Mouse (Mus musculus): ENCODE measurements around the gene Olfr876.

Gene Olfr876

DNA sequence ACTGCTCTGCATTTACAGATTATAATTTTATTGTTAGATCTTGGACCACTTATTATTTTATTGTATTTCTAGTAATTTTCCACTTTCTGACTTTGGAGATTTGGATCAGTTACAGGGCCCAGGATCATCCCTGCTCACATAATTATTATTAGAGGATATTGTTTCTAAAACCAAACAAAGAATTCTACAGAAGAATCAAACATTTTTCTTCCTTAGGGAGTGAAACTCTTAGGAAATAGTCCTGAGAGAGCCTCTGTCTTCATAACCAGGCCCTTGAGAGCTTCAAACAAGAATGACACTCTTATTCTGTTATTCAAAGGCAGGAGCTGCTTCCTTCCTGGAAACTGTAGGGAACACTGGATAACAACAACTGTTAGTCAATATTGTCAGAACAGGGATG is at the start of gene Olfr876:
TSS of gene Olfr876 (plus strand) at position 301 of the 400 bp plus-strand sequence.
- no peak for DNase-seq (ENCODE audit: extremely low read depth, low read depth, low spot score)

DNA sequence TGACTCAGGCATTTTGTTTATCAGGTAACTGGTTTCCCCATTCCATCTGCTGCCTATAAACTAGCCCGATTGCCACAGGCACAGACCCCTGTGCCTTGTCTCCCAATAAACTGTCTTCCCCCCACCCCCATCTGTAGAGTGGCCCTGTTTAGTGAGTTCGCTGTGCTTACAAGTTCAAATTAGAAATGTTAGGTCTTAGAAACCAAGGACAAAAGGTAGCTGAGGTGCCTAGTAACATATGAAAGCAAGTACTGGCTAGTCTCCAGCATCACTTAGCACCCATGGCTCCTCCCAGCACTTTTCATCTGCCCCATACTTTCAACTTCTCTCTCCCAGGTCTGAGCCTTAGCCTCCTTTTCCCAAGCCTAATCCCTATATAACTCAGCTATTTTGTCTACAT is 41.1 kb upstream of the Olfr876 start:
- DNase-seq (ENCODE audit: extremely low read depth, low read depth, low spot score): no peak

DNA sequence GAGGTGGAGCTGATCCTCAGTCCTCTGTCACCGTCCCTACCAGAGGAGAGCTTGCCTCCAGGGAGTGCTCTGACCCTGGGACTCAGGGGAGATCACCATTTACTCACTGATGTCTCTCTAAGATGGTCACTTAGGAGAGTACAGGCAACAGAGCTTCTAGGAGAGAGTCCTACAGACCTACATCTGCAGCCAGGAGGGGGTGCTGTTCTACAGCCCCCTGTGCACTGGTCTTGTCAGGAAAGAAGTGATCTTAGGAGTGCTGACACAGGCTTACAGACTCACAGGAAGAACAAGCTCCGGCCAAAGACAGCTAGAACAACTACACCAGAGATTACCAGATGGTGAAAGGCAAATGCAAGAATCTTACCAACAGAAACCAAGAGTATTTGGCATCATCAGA is 40.3 kb upstream of the Olfr876 start:
- DNase-seq (ENCODE audit: extremely low read depth, low read depth, low spot score): no peak

- DNase-seq (ENCODE audit: extremely low read depth, low read depth, low spot score): no peak
Observed at GRCm38 (mm10) chr9:37770661-37771060, 32.2 kb upstream of the Olfr876 start.

- DNase-seq (ENCODE audit: extremely low read depth, low read depth, low spot score): no peak
Observed at GRCm38 (mm10) chr9:37771759-37772158, 31.1 kb upstream of the Olfr876 start, which contains the start of gene Olfr875. TSS of gene Olfr875 (plus strand) at chr9:37771857.

GRCm38 (mm10) chr9:37782766-37783260 is 20.0 kb upstream of the Olfr876 start:
- DNase-seq (ENCODE audit: extremely low read depth, low read depth, low spot score): peak; percentile 21

DNA sequence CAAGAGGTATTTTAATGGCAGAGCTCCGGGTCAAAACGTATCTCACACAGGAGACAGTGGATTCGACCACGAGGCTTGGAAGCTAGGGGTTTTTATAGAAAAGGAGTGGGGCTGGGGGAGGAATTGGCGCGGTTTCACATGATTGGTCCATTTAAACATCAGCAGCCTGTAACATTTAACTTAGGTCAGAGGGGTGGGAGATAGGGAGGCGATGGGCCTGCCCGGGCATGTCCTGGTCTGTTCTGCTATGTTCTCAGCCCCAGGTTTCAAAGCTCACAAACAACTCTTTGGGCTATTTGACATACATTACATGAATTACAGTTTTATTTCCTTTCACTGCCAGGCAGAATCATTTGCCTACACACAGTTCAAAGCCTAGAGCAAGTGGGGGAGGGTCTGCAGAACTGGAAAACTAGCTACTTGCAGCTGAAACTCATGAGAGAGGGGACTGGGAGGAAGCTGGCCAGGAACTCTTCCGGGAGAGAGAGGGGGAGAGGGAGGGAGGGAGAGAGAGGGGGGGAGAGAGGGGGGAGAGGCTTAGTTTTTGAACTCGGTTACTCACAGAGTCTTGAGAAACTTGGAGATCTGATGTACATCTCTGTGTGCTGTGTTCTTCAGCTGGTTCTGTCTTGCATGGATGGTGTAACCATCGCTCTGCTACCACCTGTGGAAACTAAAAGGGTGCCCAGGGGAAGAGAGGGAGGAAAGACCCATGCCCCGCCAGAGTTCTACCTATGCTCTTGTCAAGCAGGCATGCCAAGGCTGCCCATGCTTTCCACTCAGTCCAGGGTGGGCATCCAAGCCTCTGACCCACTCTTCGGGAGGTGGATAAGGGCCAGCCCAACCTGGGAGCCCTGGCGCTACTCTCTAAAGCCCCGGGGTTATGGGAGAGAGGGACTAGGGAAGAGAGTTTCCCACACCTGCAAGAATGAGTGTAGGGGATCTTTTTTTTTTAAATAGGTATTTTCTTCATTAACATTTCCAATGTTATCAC is 19.1 kb upstream of the Olfr876 start:
- peak; percentile 59 for DNase-seq (ENCODE audit: extremely low read depth, low read depth, low spot score)

DNA sequence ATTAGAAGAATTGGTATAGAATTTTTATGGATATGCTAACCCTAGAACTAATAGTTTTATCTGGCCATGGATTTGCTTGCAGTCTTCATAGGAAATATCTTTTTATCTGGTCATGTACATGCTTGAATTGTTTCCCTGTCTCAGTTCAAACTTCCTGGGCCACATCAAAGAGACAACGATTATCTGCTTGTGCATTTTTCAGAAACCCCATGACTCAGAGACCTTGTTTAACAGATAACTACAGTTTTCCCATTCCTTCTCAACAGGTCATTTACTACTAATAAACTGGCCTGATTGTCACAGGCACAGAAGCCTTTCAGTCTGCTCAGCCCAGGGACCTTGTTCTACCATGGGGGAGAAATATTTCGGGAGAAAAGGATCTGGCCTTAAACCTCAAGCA is 16.4 kb upstream of the Olfr876 start:
- no peak for DNase-seq (ENCODE audit: extremely low read depth, low read depth, low spot score)

- no peak for DNase-seq (ENCODE audit: extremely low read depth, low read depth, low spot score)
Observed at GRCm38 (mm10) chr9:37802055-37802454, 776 bp upstream of the Olfr876 start.

DNA sequence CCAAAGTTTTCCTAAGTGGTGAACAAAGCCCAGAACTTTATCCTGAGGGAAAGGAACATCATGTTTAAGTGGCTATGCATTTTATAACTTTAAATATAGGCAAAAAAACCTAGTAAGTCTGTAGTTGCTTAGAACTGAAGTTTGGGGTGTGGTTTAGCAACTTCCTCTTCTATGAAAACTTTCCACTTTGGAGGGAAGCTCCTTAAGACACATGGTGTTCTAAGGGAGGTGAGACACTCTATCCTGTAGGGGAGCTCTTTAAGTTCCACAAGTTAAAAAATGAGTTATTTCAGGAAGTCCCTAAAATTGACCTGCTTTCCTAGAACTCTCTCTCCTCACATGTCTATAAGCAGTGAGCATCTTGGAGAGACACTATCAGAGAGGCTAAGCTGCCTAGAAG is 4.4 kb downstream of the Olfr876 start:
- no peak for DNase-seq (ENCODE audit: extremely low read depth, low read depth, low spot score)

- no peak for DNase-seq (ENCODE audit: extremely low read depth, low read depth, low spot score)
Observed at GRCm38 (mm10) chr9:37808456-37808855, 5.6 kb downstream of the Olfr876 start.

- no peak for DNase-seq (ENCODE audit: extremely low read depth, low read depth, low spot score)
Observed at GRCm38 (mm10) chr9:37808976-37809375, 6.1 kb downstream of the Olfr876 start.

DNA sequence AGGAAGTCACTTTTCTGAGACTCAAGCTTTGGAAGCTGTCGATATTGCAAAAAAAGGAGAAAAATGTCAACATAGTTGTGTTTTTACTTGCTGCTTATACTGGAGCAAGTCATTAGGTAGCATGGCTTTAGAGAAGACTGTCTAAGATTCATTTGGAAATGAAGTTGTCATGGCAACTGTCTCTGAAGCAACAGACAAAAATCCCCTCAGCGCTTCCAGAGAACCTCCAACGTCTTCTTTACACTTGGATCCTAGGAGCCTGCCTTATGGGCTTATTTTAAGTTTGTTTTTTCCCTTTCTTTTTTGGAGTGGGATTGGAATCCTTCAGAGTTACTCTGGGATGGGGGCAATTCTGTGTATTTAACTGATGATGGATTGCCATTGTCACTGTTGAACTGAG is 11.9 kb downstream of the Olfr876 start:
- DNase-seq (ENCODE audit: extremely low read depth, low read depth, low spot score): no peak

GRCm38 (mm10) chr9:37829881-37830280 is 27.1 kb downstream of the Olfr876 start:
- DNase-seq (ENCODE audit: extremely low read depth, low read depth, low spot score): no peak

GRCm38 (mm10) chr9:37833341-37833740 is 30.5 kb downstream of the Olfr876 start:
- peak; percentile 67 for DNase-seq (ENCODE audit: extremely low read depth, low read depth, low spot score)

GRCm38 (mm10) chr9:37849267-37849666 is 46.4 kb downstream of the Olfr876 start:
- DNase-seq (ENCODE audit: extremely low read depth, low read depth, low spot score): peak; percentile 23

- no peak for DNase-seq (ENCODE audit: extremely low read depth, low read depth, low spot score)
Observed at GRCm38 (mm10) chr9:37853969-37854368, 51.1 kb downstream of the Olfr876 start, which contains the start of gene Olfr877. TSS of gene Olfr877 (plus strand) at chr9:37854269.
